Mouse (Mus musculus): Measurements from ENCODE around the gene Gdf15.

GRCm38 (mm10) chr8:70674109-70674508 is 41.9 kb upstream of the Gdf15 start:
- TF ChIP-seq GATA1 (IDR thresholded peaks at IDR 0.05; ENCODE audit: borderline replicate concordance, low read length) (no peak), FLI1 (IDR thresholded peaks at IDR 0.05; ENCODE audit: low read length) (no peak)

Measured in megakaryocyte, embryonic 14.5 days (primary cell).